Mouse (Mus musculus): ENCODE results near the gene Ampd3. TPM values are rescaled to one million over a fixed set of nuclear protein-coding genes. Genes with fewer than 3 reads are reported as not detected.
A peak's percentile ranks its signal among the peaks of the same experiment; 100 is the strongest.

Gene Ampd3
- 6.2 and 8.5 TPM in 2 replicates for polyA plus RNA-seq (2015; fragmentation: Nextera tagmentation; extraction: Ambion mirVana)

DNA sequence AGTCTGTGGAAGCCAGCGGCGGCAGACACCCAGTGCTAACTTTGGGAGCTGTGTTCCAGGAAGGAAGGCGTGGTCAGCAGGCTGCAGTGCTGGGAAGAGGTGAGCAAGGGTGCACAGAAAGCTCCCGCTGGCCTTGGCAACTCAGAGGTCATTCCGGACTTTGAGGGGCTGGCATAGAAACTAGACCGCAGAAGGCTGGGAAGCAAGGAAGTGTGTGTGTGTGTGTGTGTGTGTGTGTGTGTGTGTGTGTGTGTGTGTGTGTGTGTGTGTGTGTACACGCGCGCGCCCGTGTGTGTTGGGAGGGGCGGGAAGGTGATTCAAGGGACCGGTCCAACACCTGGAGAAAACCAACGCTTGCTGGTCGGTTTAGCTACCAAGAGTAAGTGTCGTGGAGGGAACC, at the start of gene Ampd3:
Ampd3 (plus strand) TSS at position 206 of the 400 bp plus-strand sequence.
- peak within 1 kb of the TSS; percentile 59 for H3K4me3 ChIP-seq (replicated peaks; ENCODE audit: low read length)
- ATAC-seq = peak; percentile 7
- no peaks in the 10 kb centered on the region for H3K9me3 ChIP-seq (ENCODE audit: control insufficient read depth, low read length)
- H3K9ac ChIP-seq (replicated peaks; ENCODE audit: low read depth, low read length) = peak within 1 kb of the TSS; percentile 75
- peak within 1 kb of the TSS; percentile 86 for H3K4me2 ChIP-seq (ENCODE audit: low read length)
- WGBS = 18% methylated on average over 16 of the region's 16 CpGs
- H3K36me3 ChIP-seq (ENCODE audit: control insufficient read depth, insufficient read depth) = no peaks in the 10 kb centered on the region
- H3K27ac ChIP-seq (ENCODE audit: low read length) = no peak within 1 kb of the TSS
- peaks cover 10% of the 10 kb centered on the region for H3K4me1 ChIP-seq (replicated peaks; ENCODE audit: control insufficient read depth, insufficient read depth, low read length)
- H3K27me3 ChIP-seq (replicated peaks; ENCODE audit: control insufficient read depth, insufficient read depth, low read length) = no peaks in the 10 kb centered on the region

DNA sequence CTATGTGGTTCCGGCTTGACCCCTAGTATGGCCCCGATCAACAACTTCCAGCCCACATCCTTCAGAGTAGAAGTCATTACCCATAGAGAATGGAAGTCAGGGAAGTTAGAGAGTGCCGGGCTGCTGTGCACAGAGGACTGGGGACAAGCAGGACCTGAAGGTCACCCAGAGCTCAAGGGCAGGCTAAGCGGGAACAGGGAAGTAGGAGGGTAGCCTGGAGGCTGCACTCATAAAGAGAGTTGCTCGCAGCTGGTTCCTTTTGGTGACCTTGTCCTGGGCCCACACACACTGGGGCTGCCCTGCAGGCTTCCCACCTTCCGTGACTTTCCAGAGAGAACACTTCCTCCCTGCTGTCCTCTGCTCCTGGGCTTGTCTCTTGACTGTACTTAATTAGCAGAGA, 49.5 kb upstream of the Ampd3 start:
- no peaks in the 10 kb centered on the region for H3K4me1 ChIP-seq (replicated peaks; ENCODE audit: control insufficient read depth, insufficient read depth, low read length)
- no peak overlapping the region for H3K4me2 ChIP-seq (ENCODE audit: low read length)
- WGBS = 86% methylated on average over 6 of the region's 6 CpGs
- no peak overlapping the region for H3K9ac ChIP-seq (replicated peaks; ENCODE audit: low read depth, low read length)
- no peak overlapping the region for H3K4me3 ChIP-seq (replicated peaks; ENCODE audit: low read length)
- H3K27me3 ChIP-seq (replicated peaks; ENCODE audit: control insufficient read depth, insufficient read depth, low read length) = no peaks in the 10 kb centered on the region
- no peaks in the 10 kb centered on the region for H3K9me3 ChIP-seq (ENCODE audit: control insufficient read depth, low read length)
- H3K27ac ChIP-seq (ENCODE audit: low read length) = no peak overlapping the region
- ATAC-seq = no peak
- H3K36me3 ChIP-seq (ENCODE audit: control insufficient read depth, insufficient read depth) = no peaks in the 10 kb centered on the region

- Histone ChIP-seq H3K9me3 (ENCODE audit: control insufficient read depth, low read length) (no peaks in the 10 kb centered on the region), H3K9ac (replicated peaks; ENCODE audit: low read depth, low read length) (no peak overlapping the region), H3K27me3 (replicated peaks; ENCODE audit: control insufficient read depth, insufficient read depth, low read length) (no peaks in the 10 kb centered on the region), H3K4me3 (replicated peaks; ENCODE audit: low read length) (no peak overlapping the region), H3K4me2 (ENCODE audit: low read length) (no peak overlapping the region), H3K4me1 (replicated peaks; ENCODE audit: control insufficient read depth, insufficient read depth, low read length) (no peaks in the 10 kb centered on the region), H3K27ac (ENCODE audit: low read length) (no peak overlapping the region), H3K36me3 (ENCODE audit: control insufficient read depth, insufficient read depth) (no peaks in the 10 kb centered on the region)
- ATAC-seq = no peak
- 93% methylated on average over 4 of the region's 4 CpGs for WGBS
These were observed 48.1 kb upstream of the Ampd3 start for GRCm38 (mm10) chr7:110719857-110720256.

- ATAC-seq = no peak
- Histone ChIP-seq H3K27ac (ENCODE audit: low read length) (no peak overlapping the region), H3K27me3 (replicated peaks; ENCODE audit: control insufficient read depth, insufficient read depth, low read length) (no peaks in the 10 kb centered on the region), H3K9ac (replicated peaks; ENCODE audit: low read depth, low read length) (no peak overlapping the region), H3K9me3 (ENCODE audit: control insufficient read depth, low read length) (no peaks in the 10 kb centered on the region), H3K36me3 (ENCODE audit: control insufficient read depth, insufficient read depth) (no peaks in the 10 kb centered on the region), H3K4me2 (ENCODE audit: low read length) (no peak overlapping the region), H3K4me1 (replicated peaks; ENCODE audit: control insufficient read depth, insufficient read depth, low read length) (no peaks in the 10 kb centered on the region), H3K4me3 (replicated peaks; ENCODE audit: low read length) (no peak overlapping the region)
- WGBS = 77% methylated on average over 4 of the region's 4 CpGs
These were observed 45.8 kb upstream of the Ampd3 start for GRCm38 (mm10) chr7:110722183-110722582.

DNA sequence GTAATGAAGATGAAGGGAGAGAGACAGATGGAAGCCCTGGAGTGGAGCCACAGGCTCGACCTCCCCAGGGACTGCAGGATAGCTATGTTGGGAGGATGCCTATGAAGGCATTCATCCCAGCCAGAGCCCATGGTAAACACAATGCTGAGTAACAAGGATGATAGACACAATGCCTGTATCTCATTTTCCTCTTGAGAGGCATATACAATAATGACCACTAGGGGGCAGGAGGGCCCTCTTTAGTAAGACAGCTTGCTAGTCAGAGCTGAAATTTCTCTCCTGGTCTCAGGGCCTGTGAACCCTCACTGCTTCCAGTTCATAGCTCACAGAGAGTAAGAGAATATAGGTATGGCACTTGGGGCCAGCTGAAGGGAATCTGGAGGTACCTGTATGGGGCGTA, 41.0 kb upstream of the Ampd3 start:
- Histone ChIP-seq H3K36me3 (ENCODE audit: control insufficient read depth, insufficient read depth) (no peaks in the 10 kb centered on the region), H3K27me3 (replicated peaks; ENCODE audit: control insufficient read depth, insufficient read depth, low read length) (no peaks in the 10 kb centered on the region), H3K9me3 (ENCODE audit: control insufficient read depth, low read length) (no peaks in the 10 kb centered on the region), H3K9ac (replicated peaks; ENCODE audit: low read depth, low read length) (no peak overlapping the region), H3K4me1 (replicated peaks; ENCODE audit: control insufficient read depth, insufficient read depth, low read length) (peaks cover 2% of the 10 kb centered on the region), H3K4me3 (replicated peaks; ENCODE audit: low read length) (no peak overlapping the region), H3K4me2 (ENCODE audit: low read length) (no peak overlapping the region), H3K27ac (ENCODE audit: low read length) (no peak overlapping the region)
- 34% methylated on average over 2 of the region's 2 CpGs for WGBS
- peak; percentile 55 for ATAC-seq

DNA sequence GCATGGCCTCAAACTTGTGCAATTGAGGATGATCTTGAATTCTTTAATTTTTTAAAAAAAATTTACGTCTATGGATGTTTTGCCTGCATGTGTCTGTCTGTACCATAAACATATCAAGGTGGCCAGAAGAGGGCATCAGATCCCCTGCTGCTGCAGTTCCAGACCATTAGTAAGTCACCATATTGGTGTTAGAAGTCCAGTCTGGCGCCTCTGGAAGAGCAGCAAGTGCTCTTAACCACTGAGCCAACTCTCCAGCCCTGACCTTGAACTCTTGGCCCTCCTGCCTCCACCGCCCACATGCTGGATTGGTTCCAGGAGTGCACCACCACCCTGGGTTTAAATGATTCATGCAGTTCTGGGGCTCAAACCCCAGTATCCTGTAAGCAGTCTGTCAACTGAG, 39.1 kb upstream of the Ampd3 start:
- no peaks in the 10 kb centered on the region for H3K9me3 ChIP-seq (ENCODE audit: control insufficient read depth, low read length)
- no peak overlapping the region for H3K4me2 ChIP-seq (ENCODE audit: low read length)
- no peak overlapping the region for H3K4me3 ChIP-seq (replicated peaks; ENCODE audit: low read length)
- WGBS = 51% methylated on average over 3 of the region's 3 CpGs
- no peak overlapping the region for H3K27ac ChIP-seq (ENCODE audit: low read length)
- ATAC-seq = no peak
- H3K4me1 ChIP-seq (replicated peaks; ENCODE audit: control insufficient read depth, insufficient read depth, low read length) = peaks cover 2% of the 10 kb centered on the region
- H3K9ac ChIP-seq (replicated peaks; ENCODE audit: low read depth, low read length) = no peak overlapping the region
- no peaks in the 10 kb centered on the region for H3K27me3 ChIP-seq (replicated peaks; ENCODE audit: control insufficient read depth, insufficient read depth, low read length)
- no peaks in the 10 kb centered on the region for H3K36me3 ChIP-seq (ENCODE audit: control insufficient read depth, insufficient read depth)

DNA sequence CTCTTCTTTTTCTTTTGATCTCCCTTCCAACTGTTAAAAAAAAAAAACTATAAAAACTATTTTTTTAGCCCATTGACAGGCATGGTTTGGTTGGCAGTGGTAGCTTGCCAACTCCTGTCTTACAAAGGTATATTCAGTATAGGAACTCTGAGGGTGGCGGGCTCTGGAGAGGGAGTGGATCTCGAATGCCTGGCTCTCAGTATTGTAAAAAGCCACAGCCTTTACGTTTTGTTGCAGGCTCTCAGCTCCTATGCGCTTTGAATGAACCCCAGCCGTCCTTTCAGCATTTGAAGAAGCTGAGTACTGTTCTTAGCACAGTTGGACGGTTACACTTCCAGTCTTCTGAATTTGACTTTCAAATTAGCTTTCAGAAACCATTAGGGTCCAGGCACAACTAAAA, 38.7 kb upstream of the Ampd3 start:
- 19% methylated on average over 6 of the region's 6 CpGs for WGBS
- H3K9me3 ChIP-seq (ENCODE audit: control insufficient read depth, low read length) = no peaks in the 10 kb centered on the region
- no peaks in the 10 kb centered on the region for H3K36me3 ChIP-seq (ENCODE audit: control insufficient read depth, insufficient read depth)
- H3K4me1 ChIP-seq (replicated peaks; ENCODE audit: control insufficient read depth, insufficient read depth, low read length) = peaks cover 2% of the 10 kb centered on the region
- no peaks in the 10 kb centered on the region for H3K27me3 ChIP-seq (replicated peaks; ENCODE audit: control insufficient read depth, insufficient read depth, low read length)
- ATAC-seq = peak; percentile 52
- 0 out of 2 replicates have a peak overlapping the region, but pooled peaks have one; percentile 18 for H3K27ac ChIP-seq (ENCODE audit: low read length)
- no peak overlapping the region for H3K9ac ChIP-seq (replicated peaks; ENCODE audit: low read depth, low read length)
- H3K4me3 ChIP-seq (replicated peaks; ENCODE audit: low read length) = no peak overlapping the region
- no peak overlapping the region for H3K4me2 ChIP-seq (ENCODE audit: low read length)

- no peak overlapping the region for H3K4me3 ChIP-seq (replicated peaks; ENCODE audit: low read length)
- WGBS = 52% methylated on average over 6 of the region's 6 CpGs
- ATAC-seq = no peak
These were observed 36.7 kb upstream of the Ampd3 start for GRCm38 (mm10) chr7:110731091-110731967.

DNA sequence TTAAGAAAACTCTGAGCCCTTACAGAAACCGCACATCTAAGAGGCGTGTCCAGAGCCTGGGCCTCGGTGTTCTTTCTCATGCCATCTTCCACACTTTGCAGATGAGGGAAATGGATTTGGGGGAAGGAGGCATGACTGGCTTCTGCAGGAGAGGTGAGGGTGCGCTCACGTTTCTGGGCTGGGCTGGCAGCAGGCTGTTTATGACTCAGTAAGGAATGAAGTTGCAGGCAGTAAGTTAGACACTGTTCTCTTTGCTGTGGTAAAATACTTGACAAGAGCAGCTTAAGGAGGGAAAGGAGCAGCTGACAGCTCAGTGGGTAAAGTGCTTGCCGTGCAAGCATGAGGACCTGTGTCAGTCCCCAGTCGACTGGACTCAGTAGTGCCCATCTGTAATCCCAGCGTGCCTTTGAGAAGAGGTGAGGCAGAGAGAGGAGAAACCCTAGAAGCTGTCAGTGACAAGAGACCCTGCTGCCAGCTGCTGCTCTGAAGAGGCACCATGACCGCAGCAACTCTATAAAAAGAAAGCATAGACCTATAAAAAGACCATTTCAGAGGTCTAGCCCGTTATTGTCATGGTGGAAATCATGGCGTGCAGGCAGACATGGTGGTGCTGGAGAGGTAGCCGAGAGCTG, 35.9 kb upstream of the Ampd3 start:
- ATAC-seq = no peak
- no peaks in the 10 kb centered on the region for H3K36me3 ChIP-seq (ENCODE audit: control insufficient read depth, insufficient read depth)
- no peak overlapping the region for H3K27ac ChIP-seq (ENCODE audit: low read length)
- peaks cover 2% of the 10 kb centered on the region for H3K4me1 ChIP-seq (replicated peaks; ENCODE audit: control insufficient read depth, insufficient read depth, low read length)
- no peaks in the 10 kb centered on the region for H3K9me3 ChIP-seq (ENCODE audit: control insufficient read depth, low read length)
- no peak overlapping the region for H3K4me3 ChIP-seq (replicated peaks; ENCODE audit: low read length)
- H3K27me3 ChIP-seq (replicated peaks; ENCODE audit: control insufficient read depth, insufficient read depth, low read length) = no peaks in the 10 kb centered on the region
- WGBS = 87% methylated on average over 12 of the region's 12 CpGs
- no peak overlapping the region for H3K4me2 ChIP-seq (ENCODE audit: low read length)
- no peak overlapping the region for H3K9ac ChIP-seq (replicated peaks; ENCODE audit: low read depth, low read length)

More at GRCm38 (mm10) chr7:110731091-110731967, 36.7 kb upstream of the Ampd3 start:
- Histone ChIP-seq H3K4me1 (replicated peaks; ENCODE audit: control insufficient read depth, insufficient read depth, low read length) (peaks cover 2% of the 10 kb centered on the region), H3K9me3 (ENCODE audit: control insufficient read depth, low read length) (no peaks in the 10 kb centered on the region), H3K36me3 (ENCODE audit: control insufficient read depth, insufficient read depth) (no peaks in the 10 kb centered on the region), H3K4me2 (ENCODE audit: low read length) (no peak overlapping the region), H3K27me3 (replicated peaks; ENCODE audit: control insufficient read depth, insufficient read depth, low read length) (no peaks in the 10 kb centered on the region), H3K9ac (replicated peaks; ENCODE audit: low read depth, low read length) (no peak overlapping the region), H3K27ac (ENCODE audit: low read length) (no peak overlapping the region)
